Mouse (Mus musculus) hindbrain, postnatal 0 days (tissue): ENCODE measurements at regions not wholly inside any gene's neighbourhood (a gene's known extent, or its start where the extent isn't known, plus 50 kb on each side); places are given as distances from the start of the nearest gene placed in this dataset.

Experiments used
- ATAC-seq: fragments of 200-750 bp; cut with Nextera tagmentation; 2 replicates; pipeline ENCODE4 v1.8.0; 2017; ENCODE audit warnings: mild to moderate bottlenecking, moderate TSS enrichment, moderate library complexity
- DNase-seq: peaks from one replicate; pipeline ENCODE4 v3.0.0-alpha.2; 2015; ENCODE audit warnings: low spot score
- H3K27ac ChIP-seq: fragments of 300-500 bp; sonication (generic); 2 replicates; pipeline ENCODE4 v1.5.1; 2014; ENCODE audit warnings: mild to moderate bottlenecking
- H3K27me3 ChIP-seq: fragments of 300-500 bp; sonication (generic); 2 replicates; pipeline ENCODE4 v1.6.1; 2014; ENCODE audit warnings: low read length, mixed read lengths; ENCODE audit not compliant: insufficient read depth
- H3K36me3 ChIP-seq: fragments of 300-500 bp; sonication (generic); 2 replicates; pipeline ENCODE4 v1.6.1; 2014; ENCODE audit warnings: low read length, mixed read lengths; ENCODE audit not compliant: insufficient read depth
- H3K4me1 ChIP-seq: fragments of 300-500 bp; sonication (generic); 2 replicates; pipeline ENCODE4 v1.6.1; 2014; ENCODE audit warnings: antibody characterized with exemption, low read length, mixed read lengths; ENCODE audit not compliant: insufficient read depth
- H3K4me2 ChIP-seq: fragments of 300-500 bp; sonication (generic); 2 replicates; pipeline ENCODE4 v1.6.1; 2014; ENCODE audit warnings: low read depth, mild to moderate bottlenecking, low read length, moderate library complexity, mixed read lengths
- H3K4me3 ChIP-seq: fragments of 300-500 bp; sonication (generic); 2 replicates; pipeline ENCODE4 v1.5.1; 2014; ENCODE audit warnings: low read length
- H3K9ac ChIP-seq: fragments of 300-500 bp; sonication (generic); replicated peaks from 2 replicates; pipeline ENCODE4 v1.6.1; 2014; ENCODE audit warnings: mild to moderate bottlenecking, low read length, moderate library complexity, mixed read lengths
- H3K9me3 ChIP-seq: fragments of 300-500 bp; sonication (generic); 2 replicates; pipeline ENCODE4 v1.6.1; 2016; ENCODE audit warnings: low read length, mixed read lengths
- CTCF ChIP-seq: IDR thresholded peaks from 2 replicates; pipeline ENCODE4 v1.5.1; 2016; ENCODE audit warnings: antibody characterized with exemption, control low read depth, low read depth
- WGBS: fragments of 180-500 bp; shearing (Covaris S2); extraction: QIAGEN DNeasy Blood & Tissue Kit; methylation state at CpG from one replicate; pipeline ENCODE4 v1.1.7; 2014; 5-methylcytosine and 5-hydroxymethylcytosine counted together

GRCm38 (mm10) chr5:73792216-73792615, 141.0 kb downstream of the Spata18 start:
- H3K4me3 ChIP-seq = no peak overlapping the region
- H3K9me3 ChIP-seq = no peaks in the 10 kb centered on the region
- H3K4me1 ChIP-seq = no peaks in the 10 kb centered on the region
- no peak for ATAC-seq
- 81% methylated on average over 3 of the region's 3 CpGs for WGBS
- H3K9ac ChIP-seq = no peak overlapping the region
- no peak overlapping the region for H3K4me2 ChIP-seq
- no peaks in the 10 kb centered on the region for H3K27me3 ChIP-seq
- H3K27ac ChIP-seq = no peak overlapping the region
- H3K36me3 ChIP-seq = no peaks in the 10 kb centered on the region
- no peak for TF ChIP-seq CTCF
- no peak for DNase-seq

- Histone ChIP-seq H3K4me2 (no peak overlapping the region), H3K4me3 (no peak overlapping the region), H3K9me3 (no peaks in the 10 kb centered on the region), H3K9ac (no peak overlapping the region), H3K27ac (no peak overlapping the region), H3K36me3 (no peaks in the 10 kb centered on the region), H3K27me3 (no peaks in the 10 kb centered on the region), H3K4me1 (no peaks in the 10 kb centered on the region)
- ATAC-seq (no peak), DNase-seq (peak; percentile 70)
- 36% methylated on average over 2 of the region's 2 CpGs for WGBS
- no peak for TF ChIP-seq CTCF
Observed at GRCm38 (mm10) chr5:73796201-73796600, 145.0 kb downstream of the Spata18 start.

GRCm38 (mm10) chr5:73797980-73798379, 146.8 kb downstream of the Spata18 start:
- no peak overlapping the region for H3K4me2 ChIP-seq
- TF ChIP-seq CTCF = no peak
- no peak overlapping the region for H3K27ac ChIP-seq
- 71% methylated on average over 3 of the region's 3 CpGs for WGBS
- no peaks in the 10 kb centered on the region for H3K4me1 ChIP-seq
- no peaks in the 10 kb centered on the region for H3K27me3 ChIP-seq
- ATAC-seq (no peak), DNase-seq (no peak)
- H3K36me3 ChIP-seq = no peaks in the 10 kb centered on the region
- H3K9ac ChIP-seq = no peak overlapping the region
- no peak overlapping the region for H3K4me3 ChIP-seq
- no peaks in the 10 kb centered on the region for H3K9me3 ChIP-seq

- WGBS = 87% methylated on average over 1 of the region's 1 CpGs
- ATAC-seq = no peak
- TF ChIP-seq CTCF = no peak
Observed at GRCm38 (mm10) chr5:73803431-73803830, 152.3 kb downstream of the Spata18 start.

GRCm38 (mm10) chr5:73804556-73805230, 153.5 kb downstream of the Spata18 start:
- Histone ChIP-seq H3K4me3 (no peak overlapping the region), H3K4me2 (no peak overlapping the region), H3K36me3 (no peaks in the 10 kb centered on the region), H3K9me3 (no peaks in the 10 kb centered on the region), H3K27me3 (no peaks in the 10 kb centered on the region), H3K27ac (no peak overlapping the region), H3K4me1 (no peaks in the 10 kb centered on the region), H3K9ac (no peak overlapping the region)
- DNase-seq (no peak), ATAC-seq (no peak)
- no peak for TF ChIP-seq CTCF
- 65% methylated on average over 4 of the region's 4 CpGs for WGBS

More at GRCm38 (mm10) chr5:73803431-73803830, 152.3 kb downstream of the Spata18 start:
- H3K4me2 ChIP-seq = no peak overlapping the region
- no peak overlapping the region for H3K4me3 ChIP-seq
- DNase-seq = no peak
- no peak overlapping the region for H3K27ac ChIP-seq
- H3K27me3 ChIP-seq = no peaks in the 10 kb centered on the region
- no peak overlapping the region for H3K9ac ChIP-seq
- no peaks in the 10 kb centered on the region for H3K36me3 ChIP-seq
- H3K4me1 ChIP-seq = no peaks in the 10 kb centered on the region
- H3K9me3 ChIP-seq = no peaks in the 10 kb centered on the region

- H3K4me1 ChIP-seq = no peaks in the 10 kb centered on the region
- no peaks in the 10 kb centered on the region for H3K27me3 ChIP-seq
- ATAC-seq (no peak), DNase-seq (no peak)
- no peak overlapping the region for H3K9ac ChIP-seq
- H3K9me3 ChIP-seq = no peaks in the 10 kb centered on the region
- H3K27ac ChIP-seq = no peak overlapping the region
- H3K36me3 ChIP-seq = no peaks in the 10 kb centered on the region
- H3K4me2 ChIP-seq = no peak overlapping the region
- WGBS = 92% methylated on average over 3 of the region's 3 CpGs
- no peak for TF ChIP-seq CTCF
- H3K4me3 ChIP-seq = no peak overlapping the region
Observed at GRCm38 (mm10) chr5:73810660-73811059, 159.5 kb downstream of the Spata18 start.

- ATAC-seq (no peak), DNase-seq (no peak)
- no peaks in the 10 kb centered on the region for H3K27me3 ChIP-seq
- no peak overlapping the region for H3K4me2 ChIP-seq
- 86% methylated on average over 3 of the region's 3 CpGs for WGBS
- H3K4me3 ChIP-seq = no peak overlapping the region
- no peak for TF ChIP-seq CTCF
- H3K9me3 ChIP-seq = no peaks in the 10 kb centered on the region
- H3K27ac ChIP-seq = no peak overlapping the region
- H3K4me1 ChIP-seq = no peaks in the 10 kb centered on the region
- no peaks in the 10 kb centered on the region for H3K36me3 ChIP-seq
- H3K9ac ChIP-seq = no peak overlapping the region
Observed at GRCm38 (mm10) chr5:73811094-73811521, 159.9 kb downstream of the Spata18 start.
